Mouse (Mus musculus) monocyte, adult 2 months (primary cell): ENCODE results near the gene Pip4k2b.
"Not testable (repeated sequence)": the region's sequence is repeated elsewhere in the genome, so short reads cannot be mapped to it uniquely, and the experiment has no call there.

ENCODE experiments used
- DNase-seq, 2 experiments: peaks; one replicate each; pipeline ENCODE4 v3.0.0; 2022; ENCODE audit warnings: low spot score in 2 of 2, low read depth in 1 of 2

Gene Pip4k2b

DNA sequence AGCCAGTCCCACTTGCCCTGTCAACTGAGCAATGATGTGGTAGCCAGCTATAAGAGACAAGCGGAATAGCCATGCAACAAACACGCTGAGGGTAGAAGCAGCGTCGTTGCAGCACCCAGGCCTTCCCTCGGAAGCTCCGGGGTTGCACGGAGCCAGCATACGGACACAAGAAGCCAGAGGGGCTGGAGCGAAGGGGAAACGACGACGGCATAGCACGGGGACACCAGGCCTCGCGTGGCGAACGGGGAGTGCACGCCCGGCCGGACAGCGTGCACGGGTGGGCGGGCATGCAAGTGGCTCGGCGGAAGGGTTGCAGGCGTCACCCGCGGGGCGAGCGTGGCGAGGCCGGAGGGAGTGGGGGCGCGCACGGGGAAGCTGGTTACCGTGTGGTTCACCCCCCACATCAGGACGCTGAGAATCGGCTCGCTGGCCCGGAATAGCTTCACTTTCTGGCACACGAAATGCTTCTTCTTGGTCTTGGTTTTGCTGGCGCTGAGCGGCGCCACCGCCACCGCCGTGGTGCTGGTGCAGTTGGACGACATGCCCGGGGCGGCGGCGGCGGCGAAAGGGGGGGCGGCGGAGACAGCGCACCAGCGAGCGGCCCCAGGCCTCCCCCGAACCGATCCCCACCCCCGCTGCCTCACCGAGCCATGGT lies at the start of gene Pip4k2b:
TSS of gene Pip4k2b (minus strand) at position 642 of the 655 bp plus-strand sequence.
- peak in 1 of 2 experiments; percentile 10 for DNase-seq

DNA sequence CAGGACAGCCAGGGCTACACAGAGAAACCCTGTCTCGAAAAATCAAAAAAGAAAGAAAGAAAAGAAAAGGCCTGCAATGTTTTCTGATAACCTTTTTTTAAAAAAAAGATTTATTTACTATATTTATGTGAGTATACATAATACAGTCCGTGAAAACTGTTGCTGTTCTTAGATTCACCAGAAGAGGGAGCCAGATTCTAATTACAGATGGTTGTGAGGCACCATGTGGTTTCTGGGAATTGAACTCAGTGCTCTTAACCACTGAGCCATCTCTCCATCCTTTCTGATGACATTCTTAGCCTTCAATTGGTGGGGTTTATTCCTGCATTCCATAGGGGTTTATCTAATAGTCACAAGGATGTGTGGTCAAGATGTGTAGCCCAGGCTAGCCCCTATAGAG lies 48.7 kb upstream of the Pip4k2b start:
- no peak for DNase-seq

DNA sequence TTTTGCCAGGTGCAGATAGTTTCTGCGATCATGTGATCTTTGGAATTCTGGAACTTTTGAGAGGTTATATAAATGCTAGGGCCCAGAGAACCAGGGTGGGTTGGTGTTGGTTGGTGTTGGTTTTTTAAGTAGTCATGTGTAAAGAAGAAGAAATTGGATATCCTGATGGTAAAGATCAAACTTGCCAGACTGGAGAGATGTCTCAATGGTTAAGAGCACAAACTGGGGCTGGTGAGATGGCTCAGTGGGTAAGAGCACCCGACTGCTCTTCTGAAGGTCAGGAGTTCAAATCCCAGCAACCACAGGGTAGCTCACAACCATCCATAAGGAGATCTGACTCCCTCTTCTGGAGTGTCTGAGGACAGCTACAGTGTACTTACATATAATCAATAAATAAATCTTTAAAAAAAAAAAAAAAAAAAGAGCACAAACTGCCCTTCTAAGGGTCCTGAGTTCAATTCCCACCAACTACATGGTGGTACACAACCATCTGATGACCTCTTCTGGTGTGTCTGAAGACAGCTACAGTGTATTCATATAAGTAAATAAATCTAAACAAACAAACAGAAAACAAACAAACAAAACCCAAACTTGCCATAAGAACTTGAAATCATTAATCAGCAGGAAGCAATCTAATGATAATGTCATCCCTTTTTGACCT lies 46.4 kb upstream of the Pip4k2b start:
- DNase-seq, result not testable (repeated sequence)

DNA sequence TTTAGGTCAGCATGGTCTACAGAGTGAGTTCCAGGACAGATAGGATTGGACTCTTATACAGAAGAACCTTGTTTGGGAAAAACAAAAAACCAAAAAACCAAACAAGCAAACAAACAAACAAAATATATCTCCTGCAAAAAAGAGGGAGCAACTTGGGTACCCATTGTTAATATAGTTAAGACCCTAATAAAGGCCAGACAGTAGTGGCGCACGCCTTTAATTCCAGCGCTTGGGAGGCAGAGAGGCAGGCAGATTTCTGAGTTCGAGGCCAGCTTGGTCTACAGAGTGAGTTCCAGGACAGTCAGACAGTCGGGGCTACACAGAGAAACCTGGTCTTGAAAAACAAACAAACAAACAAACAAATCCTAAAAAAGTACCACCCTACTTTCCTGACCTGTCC lies 45.2 kb upstream of the Pip4k2b start:
- DNase-seq, result no peak

DNA sequence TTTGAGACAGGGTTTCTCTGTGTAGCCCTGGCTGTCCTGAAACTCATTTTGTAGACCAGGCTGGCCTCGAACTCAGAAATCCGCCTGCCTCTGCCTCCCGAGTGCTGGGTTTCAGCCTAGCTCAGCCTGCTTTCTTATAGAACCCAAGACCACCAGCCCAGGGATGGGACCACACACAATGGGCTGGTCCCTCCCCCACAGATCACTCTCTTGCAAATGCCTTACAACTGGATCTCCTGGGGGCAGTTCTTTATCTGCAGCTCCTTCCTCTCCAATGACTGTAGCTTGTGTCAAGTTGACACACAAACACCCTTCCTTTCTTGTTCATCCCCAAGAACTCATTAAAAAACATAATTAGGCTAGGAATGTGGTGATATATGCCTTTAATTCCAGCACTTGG lies 43.5 kb upstream of the Pip4k2b start:
- DNase-seq, result no peak

DNA sequence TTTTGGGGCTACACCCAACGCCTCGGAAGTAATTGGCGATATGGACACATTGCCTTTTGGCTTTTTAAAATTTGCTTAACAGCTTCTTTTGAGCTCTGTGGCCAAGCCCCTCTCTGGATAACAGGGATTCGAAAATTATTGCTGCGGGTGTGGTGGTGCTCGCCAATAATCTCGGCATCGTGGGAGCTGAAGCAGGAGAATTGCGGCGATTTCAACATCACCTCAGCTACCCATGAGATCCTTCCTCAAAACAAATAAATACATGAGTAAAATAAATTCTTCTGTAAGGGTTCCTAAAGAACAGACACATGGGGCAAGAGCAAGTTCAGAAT lies 38.0 kb upstream of the Pip4k2b start:
- no peak for DNase-seq

DNA sequence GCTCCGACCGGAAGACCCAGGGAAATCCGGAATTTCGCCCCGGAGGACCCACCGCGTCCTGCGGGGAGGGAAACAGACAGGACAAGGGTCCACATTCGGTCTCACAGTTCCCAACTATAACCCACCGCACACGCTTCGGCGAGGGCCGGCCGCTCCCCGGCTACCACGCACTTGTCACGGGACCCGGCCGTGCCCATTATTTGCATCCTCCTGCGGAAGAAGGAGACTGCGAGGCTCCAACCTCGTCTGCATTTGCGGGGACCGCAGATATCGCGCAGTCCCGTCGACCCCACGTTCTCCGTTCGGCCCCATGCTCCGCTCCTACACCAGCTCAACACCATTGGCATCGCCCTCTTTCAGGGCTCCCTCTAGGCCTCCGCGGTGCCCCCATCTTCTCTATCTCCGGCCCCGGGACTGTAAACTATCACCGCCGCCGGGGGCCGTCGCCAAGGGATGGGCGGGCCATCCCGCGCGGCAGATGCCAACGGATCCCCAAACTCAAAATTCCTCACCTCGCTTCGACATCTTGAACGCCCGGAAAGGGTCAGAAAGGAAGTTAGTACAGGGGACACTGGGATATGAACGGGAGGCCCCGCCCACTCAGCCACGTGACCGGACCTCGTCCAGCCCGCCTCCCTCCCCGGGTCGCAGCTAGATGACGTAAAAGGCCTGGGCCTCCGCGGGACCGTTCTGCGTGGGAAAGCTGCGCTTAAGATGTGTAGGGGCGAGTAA lies 37.5 kb upstream of the Pip4k2b start, which contains the start of gene Rpl23:
TSS of gene Rpl23 (minus strand) at position 606 of the 732 bp plus-strand sequence.
- peak; percentile 95 to 98 for DNase-seq

DNA sequence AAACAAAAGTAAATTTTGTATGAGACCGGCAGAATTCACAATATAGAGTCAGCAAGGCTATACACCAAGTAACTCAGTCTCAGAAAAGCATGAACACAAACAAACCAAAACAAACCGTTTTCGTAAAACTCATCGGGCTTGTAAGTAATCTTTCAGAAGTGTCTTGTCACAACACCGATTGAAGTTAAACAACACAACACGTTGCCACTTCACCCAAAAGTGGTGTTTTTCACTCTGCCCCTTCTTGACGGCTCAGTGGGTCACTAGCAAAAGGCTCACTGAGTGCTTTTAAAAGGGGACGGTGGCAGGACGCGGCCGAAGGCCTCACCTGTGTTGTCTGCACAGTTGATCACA lies 37.0 kb upstream of the Pip4k2b start:
- DNase-seq, result no peak

DNA sequence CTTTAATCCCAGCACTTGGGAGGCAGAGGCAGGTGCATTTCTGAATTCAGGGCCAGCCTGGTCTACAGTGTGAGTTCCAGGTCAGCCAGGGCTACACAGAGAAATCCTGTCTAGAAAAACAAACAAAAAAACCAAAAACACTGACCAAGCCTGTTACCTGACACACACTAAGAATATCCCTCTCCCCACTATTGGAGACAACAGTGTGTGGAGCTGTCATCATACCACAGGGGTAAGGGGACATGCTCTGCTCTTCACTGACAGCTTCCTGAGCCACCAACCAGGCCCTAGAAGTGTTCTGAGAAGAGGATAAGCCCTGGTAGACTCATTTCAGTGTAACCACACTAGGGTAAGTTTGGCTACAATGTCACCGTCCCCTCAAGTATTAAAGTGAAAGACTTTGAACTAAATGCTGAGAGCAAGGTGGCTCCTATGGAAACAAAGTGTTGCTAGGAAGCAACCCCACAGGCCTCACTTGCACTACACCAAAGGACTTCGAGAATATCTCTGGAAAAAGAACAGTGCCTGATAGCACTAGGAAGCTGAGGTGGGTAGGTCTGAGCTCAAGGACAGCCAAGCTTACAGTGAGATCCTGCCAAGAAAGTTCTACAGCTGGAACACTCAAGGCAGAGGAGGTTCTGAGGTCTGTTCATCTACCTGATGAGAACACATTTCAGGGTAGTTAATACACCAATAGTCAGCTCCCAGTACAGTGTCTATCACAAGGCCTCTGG lies 35.6 kb upstream of the Pip4k2b start:
- no peak for DNase-seq

DNA sequence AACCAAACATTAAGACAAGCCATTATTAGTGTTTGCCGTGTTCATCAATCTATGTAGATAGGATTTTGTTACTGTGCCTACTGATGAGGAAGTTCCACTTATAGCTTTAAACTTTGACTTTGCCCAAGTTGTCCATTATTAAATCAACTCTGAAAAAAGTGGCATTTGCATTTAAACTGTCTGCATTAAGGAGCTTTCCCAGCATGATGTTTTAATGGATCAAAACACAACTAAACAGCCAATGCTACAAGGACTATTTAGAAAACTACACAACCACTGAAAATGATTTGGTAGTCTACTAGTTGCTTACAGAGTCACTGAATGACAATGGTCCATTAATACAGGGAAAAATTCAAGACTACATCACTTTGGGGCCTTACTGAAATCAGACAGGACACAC lies 34.4 kb upstream of the Pip4k2b start:
- no peak for DNase-seq

DNA sequence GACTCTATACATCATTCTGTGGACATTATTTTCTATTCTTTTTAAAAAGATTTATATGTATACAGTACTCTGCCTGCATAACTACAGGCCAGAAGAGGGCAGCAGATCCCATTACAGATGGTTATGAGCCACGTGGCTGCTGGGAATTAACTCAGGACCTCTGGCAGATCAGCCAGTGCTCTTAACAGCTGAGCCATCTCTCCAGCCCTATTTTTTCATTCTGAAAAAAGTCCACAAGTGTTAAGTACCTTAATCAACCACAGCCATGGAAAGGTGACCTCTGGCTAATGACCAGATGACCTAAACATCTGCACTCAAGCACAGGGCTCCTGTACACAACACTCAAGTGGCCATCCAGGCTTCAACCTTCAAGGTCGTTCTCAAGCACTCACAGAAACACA lies 32.6 kb upstream of the Pip4k2b start:
- no peak for DNase-seq

DNA sequence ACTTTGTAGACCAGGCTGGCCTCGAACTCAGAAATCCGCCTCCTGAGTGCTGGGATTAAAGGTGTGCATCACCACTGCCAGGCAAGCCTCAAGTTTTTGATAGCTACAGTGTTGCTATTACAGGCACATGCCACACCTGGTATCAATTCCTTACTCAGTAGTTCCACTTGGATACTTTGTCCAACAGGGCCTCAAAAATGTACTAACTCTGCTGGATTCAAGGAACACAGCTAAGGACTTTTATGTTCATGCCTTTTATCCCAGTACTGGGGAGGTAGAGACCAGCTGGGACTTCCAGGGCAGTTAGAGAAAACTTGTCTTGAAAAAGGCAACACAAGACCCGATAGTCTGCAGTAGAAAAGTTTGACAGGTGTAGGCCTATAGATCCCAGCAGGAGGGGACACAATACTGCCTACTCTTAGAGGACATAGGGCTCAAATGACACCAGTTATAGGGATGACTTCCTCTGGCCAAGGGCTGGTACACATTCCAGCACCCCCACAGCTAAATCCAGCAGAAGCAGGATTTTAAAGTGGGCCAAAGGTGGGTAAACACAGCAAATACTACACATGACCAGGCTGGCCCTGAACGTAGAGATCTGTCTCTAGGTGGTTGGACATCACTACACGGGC lies 32.1 kb upstream of the Pip4k2b start:
- DNase-seq, result no peak

DNA sequence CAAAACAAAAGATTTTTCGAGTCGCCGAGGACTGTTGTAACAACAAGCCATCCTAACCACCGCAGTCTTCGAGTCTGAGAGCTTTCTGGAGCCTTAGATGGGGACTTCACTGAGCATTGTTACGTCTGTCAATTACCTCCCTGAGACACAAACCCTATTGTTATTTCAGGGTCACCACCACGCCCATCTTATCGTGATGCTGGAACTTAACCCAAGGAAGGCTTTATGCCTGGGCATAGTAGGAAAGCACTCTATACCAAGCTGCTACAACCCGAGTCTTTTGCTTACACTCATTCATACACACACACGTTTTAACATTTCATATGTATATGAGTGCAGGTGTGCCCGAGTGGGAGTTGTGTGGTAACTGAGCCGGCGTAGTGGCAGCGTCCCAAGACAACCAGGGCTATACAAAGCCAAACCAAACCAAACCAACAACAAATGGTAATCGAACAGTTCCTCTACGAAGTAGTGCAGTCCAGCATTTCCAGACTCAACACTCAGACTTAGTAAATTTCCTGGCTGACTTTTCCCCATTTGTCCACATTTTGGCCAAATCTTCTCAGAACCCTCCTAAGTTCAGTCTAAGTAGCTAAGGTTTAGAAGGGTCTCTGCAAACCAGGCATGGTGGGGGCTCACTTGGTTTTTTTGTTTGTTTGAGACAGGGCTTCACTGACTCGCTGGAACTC lies 31.4 kb upstream of the Pip4k2b start, which contains the start of gene 1700001P01Rik:
TSS of gene 1700001P01Rik (minus strand) at position 111 of the 689 bp plus-strand sequence.
- no peak for DNase-seq

DNA sequence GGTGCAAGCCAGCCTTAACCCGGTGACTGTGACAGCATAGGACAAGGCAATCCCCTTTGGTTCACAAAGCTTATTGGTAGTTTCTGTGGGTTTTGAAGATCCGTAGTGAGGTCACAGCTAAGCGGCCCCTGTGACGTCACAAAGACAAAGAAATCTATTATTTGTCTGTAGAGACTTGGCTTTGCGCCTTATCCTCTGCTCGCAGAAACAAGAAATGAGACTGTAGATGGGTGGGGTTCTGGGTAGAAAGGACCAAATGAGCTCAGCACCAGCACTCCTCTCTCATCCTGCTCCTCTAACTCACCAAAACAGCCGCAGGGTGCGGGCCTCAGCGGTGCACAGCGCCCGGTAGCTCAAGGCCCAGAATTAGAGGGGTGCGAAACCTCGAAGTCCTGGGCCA lies 30.7 kb upstream of the Pip4k2b start:
- DNase-seq, result no peak

DNA sequence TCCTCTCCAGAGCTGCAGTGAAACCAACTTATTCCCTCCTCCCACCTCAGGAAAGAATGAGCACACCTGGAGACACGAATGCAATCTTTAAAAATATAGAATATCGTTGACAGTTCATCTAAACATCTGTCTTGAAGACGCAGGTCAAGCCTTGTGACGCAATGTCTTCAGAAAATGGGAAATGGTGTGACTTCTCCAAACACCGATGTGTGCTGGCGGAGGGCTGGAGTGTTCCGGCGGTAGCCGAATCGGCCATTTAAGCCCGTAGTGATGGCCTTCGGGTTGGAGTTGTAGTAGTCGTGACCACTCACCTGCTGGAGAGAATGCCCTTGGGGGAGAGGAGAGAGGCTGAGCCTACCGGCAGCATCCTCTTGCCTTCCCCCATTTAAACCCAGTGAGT lies 26.9 kb upstream of the Pip4k2b start:
- DNase-seq, result no peak

DNA sequence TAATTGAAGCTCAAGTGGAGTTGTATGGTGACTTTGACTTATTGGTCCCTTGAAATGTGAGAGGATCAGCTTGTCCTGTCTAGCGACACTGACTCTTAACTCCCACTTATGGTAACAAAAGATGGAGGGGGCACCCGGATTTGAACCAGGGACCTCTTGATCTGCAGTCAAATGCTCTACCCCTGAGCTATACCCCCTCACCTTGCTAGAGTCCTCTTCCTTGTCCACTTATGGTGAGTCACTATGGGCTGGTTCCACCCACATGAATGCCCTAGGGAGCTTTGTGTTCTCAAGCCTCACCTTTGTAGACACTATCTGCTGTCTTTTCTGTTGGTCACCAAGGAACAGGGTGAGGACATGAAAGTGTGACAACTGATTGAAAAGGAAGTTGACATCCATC lies 25.2 kb upstream of the Pip4k2b start:
- DNase-seq, result no peak

DNA sequence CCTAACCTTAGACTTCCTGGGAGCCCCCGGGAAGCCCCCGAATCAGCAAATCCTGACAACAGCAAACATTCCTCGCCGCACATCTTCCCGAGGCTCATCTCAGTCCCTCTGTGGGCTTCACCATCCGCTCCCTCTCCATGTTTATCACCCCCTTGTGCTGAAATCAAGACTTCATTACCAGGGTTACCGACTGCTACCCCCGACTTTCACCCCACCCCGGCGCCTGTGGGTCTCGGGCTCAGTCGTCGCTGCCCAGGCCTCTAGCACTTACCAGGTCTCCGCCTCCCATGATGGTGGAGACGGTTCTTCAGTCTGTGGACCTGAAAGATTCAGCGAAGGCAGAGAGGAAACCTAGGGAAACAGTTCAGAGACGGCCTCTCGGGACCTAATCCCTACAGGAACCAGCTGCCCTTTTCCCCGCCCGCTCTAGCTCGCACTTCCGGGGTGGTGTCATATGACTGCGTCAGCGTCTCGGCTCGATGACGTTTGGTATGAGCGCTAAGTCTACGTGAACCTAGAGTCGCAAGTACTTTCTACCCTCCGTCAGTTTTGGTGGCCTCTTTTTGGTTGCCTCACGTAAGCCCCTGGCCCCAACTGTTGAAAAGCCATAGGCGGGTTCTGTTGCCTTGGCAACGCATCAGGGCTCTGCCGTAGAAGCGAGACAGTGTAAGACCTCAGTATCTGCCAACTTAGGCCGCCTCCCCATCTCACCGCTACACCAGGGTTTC lies 21.8 kb upstream of the Pip4k2b start, which contains the start of gene Cwc25:
TSS of gene Cwc25 (minus strand) at position 403 of the 728 bp plus-strand sequence.
- peak; percentile 90 to 96 for DNase-seq

DNA sequence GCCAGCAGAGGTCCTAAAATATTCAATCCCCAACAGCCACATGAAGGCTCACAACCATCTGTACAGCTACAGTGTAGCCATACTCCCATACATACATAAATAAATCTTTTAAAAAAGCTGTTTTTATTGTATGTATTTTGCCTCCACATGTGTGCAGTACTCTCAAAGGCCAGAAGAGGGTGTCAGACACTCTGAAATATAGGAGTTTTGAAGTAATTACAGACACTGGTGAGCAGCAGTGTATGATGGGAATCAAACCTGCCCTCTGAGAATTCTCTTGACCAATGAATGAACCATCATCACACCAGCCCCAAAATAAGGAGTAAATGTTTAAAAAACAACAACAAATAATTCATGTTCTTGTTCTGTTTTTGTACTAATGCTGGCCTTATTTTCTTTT lies 17.1 kb upstream of the Pip4k2b start:
- no peak for DNase-seq

DNA sequence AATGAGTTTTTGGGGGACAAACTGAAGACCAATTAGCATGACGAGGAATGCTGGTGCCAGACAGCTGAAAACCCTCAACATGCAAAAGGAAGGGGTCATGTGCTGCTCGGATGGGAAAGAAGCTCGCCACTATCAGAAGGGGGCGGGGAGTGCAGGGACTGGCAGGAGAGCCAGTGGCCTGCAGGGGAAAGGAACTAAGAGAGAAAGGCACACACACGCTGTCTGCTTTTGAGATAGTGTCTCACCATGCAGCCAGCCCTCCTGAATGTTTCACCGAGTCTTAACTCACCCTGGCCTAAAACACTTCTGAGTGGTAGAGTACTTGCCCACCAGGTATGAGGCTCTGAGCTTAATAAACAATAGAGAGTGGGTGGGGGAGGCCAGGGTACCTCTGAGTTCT lies 14.4 kb upstream of the Pip4k2b start:
- no peak for DNase-seq

DNA sequence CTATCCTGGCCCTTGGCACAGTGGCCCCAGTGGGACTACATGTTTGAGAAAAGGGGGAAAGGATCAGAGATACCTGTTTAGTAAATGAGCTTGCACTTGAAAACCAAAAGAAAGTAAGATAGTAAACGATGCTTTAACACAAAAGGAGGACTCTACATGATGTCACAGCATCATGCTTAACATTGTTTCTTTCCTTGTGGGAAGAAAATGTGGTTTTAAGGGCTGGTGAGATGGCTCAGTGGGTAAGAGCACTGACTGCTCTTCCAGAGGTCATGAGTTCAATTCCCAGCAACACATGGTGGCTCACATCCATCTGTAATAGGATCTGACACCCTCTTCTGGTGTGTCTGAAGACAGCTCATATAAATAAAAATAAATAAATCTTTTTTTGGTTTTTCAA lies 13.6 kb upstream of the Pip4k2b start:
- no peak for DNase-seq
